Mouse (Mus musculus): ENCODE data around the gene Oscp1. TPM values are rescaled to one million over a fixed set of nuclear protein-coding genes. Genes with fewer than 3 reads are reported as not detected.

Oscp1 gene
- total and polyA plus RNA-seq, 2 experiments from 2014 or later, result 1.4 to 4.2 TPM

GRCm38 (mm10) chr4:126051617-126052016 lies 6.7 kb upstream of the Oscp1 start:
- peaks cover 61% of the 10 kb centered on the region for H3K36me3 ChIP-seq (replicated peaks; ENCODE audit: control insufficient read depth, insufficient read depth, low read length)
- H3K9ac ChIP-seq (replicated peaks; ENCODE audit: low read depth, low read length), result no peak overlapping the region
- no peak for DNase-seq (ENCODE audit: low spot score)
- H3K4me3 ChIP-seq (ENCODE audit: low read depth, low read length), result no peak overlapping the region
- no peak overlapping the region for H3K4me2 ChIP-seq (ENCODE audit: low read depth, low read length)
- no peak overlapping the region for H3K27ac ChIP-seq (ENCODE audit: low read depth)
- H3K27me3 ChIP-seq (ENCODE audit: control insufficient read depth, insufficient read depth, low read length), result no peaks in the 10 kb centered on the region
- WGBS, result 60% methylated on average over 7 of the region's 7 CpGs
- no peak for ATAC-seq (ENCODE audit: insufficient read depth, low read depth)
- TF ChIP-seq EP300 (IDR thresholded peaks at IDR 0.05; ENCODE audit: low read depth) (no peak), CTCF (IDR thresholded peaks at IDR 0.05; ENCODE audit: low read depth) (no peak)
- no peaks in the 10 kb centered on the region for H3K9me3 ChIP-seq (replicated peaks; ENCODE audit: control insufficient read depth, low read length)
- H3K4me1 ChIP-seq (ENCODE audit: control insufficient read depth, insufficient read depth), result peaks cover 11% of the 10 kb centered on the region

- H3K9ac ChIP-seq (replicated peaks; ENCODE audit: low read depth, low read length), result peak overlapping the region; percentile 52
- H3K36me3 ChIP-seq (replicated peaks; ENCODE audit: control insufficient read depth, insufficient read depth, low read length), result peaks cover 32% of the 10 kb centered on the region
- ATAC-seq (ENCODE audit: insufficient read depth, low read depth), result no peak
- DNase-seq (ENCODE audit: low spot score), result no peak
- H3K9me3 ChIP-seq (replicated peaks; ENCODE audit: control insufficient read depth, low read length), result no peaks in the 10 kb centered on the region
- H3K27me3 ChIP-seq (ENCODE audit: control insufficient read depth, insufficient read depth, low read length), result no peaks in the 10 kb centered on the region
- whole genome bisulfite sequencing, result 11% methylated on average over 19 of the region's 19 CpGs
- H3K4me3 ChIP-seq (ENCODE audit: low read depth, low read length), result peak overlapping the region; percentile 63
- TF ChIP-seq EP300 (IDR thresholded peaks at IDR 0.05; ENCODE audit: low read depth) (no peak), CTCF (IDR thresholded peaks at IDR 0.05; ENCODE audit: low read depth) (no peak)
- no peak overlapping the region for H3K27ac ChIP-seq (ENCODE audit: low read depth)
- H3K4me1 ChIP-seq (ENCODE audit: control insufficient read depth, insufficient read depth), result peaks cover 4% of the 10 kb centered on the region; the same call in 1 of the 2 replicates
- H3K4me2 ChIP-seq (ENCODE audit: low read depth, low read length), result peak overlapping the region; percentile 83
Observed at GRCm38 (mm10) chr4:126057207-126058133, 895 bp upstream of the Oscp1 start.

- peak overlapping the region; percentile 63 for H3K4me3 ChIP-seq (ENCODE audit: low read depth, low read length)
- peak overlapping the region; percentile 52 for H3K9ac ChIP-seq (replicated peaks; ENCODE audit: low read depth, low read length)
- H3K27me3 ChIP-seq (ENCODE audit: control insufficient read depth, insufficient read depth, low read length), result no peaks in the 10 kb centered on the region
- 45% methylated on average over 9 of the region's 9 CpGs for whole genome bisulfite sequencing
- peak overlapping the region; percentile 83 for H3K4me2 ChIP-seq (ENCODE audit: low read depth, low read length)
- H3K4me1 ChIP-seq (ENCODE audit: control insufficient read depth, insufficient read depth), result peaks cover 4% of the 10 kb centered on the region; the same call in 1 of the 2 replicates
- TF ChIP-seq EP300 (IDR thresholded peaks at IDR 0.05; ENCODE audit: low read depth) (no peak), CTCF (IDR thresholded peaks at IDR 0.05; ENCODE audit: low read depth) (no peak)
- no peaks in the 10 kb centered on the region for H3K9me3 ChIP-seq (replicated peaks; ENCODE audit: control insufficient read depth, low read length)
- DNase-seq (ENCODE audit: low spot score) (no peak), ATAC-seq (ENCODE audit: insufficient read depth, low read depth) (no peak)
- peaks cover 19% of the 10 kb centered on the region for H3K36me3 ChIP-seq (replicated peaks; ENCODE audit: control insufficient read depth, insufficient read depth, low read length)
- H3K27ac ChIP-seq (ENCODE audit: low read depth), result no peak overlapping the region
Observed at GRCm38 (mm10) chr4:126058997-126059362, 615 bp downstream of the Oscp1 start.

- H3K4me2 ChIP-seq (ENCODE audit: low read depth, low read length), result no peak overlapping the region
- no peak for DNase-seq (ENCODE audit: low spot score)
- ATAC-seq (ENCODE audit: insufficient read depth, low read depth), result no peak
- TF ChIP-seq CTCF (IDR thresholded peaks at IDR 0.05; ENCODE audit: low read depth), result no peak
- no peak for TF ChIP-seq EP300 (IDR thresholded peaks at IDR 0.05; ENCODE audit: low read depth)
- H3K36me3 ChIP-seq (replicated peaks; ENCODE audit: control insufficient read depth, insufficient read depth, low read length), result no peaks in the 10 kb centered on the region
- no peak overlapping the region for H3K27ac ChIP-seq (ENCODE audit: low read depth)
- no peak overlapping the region for H3K9ac ChIP-seq (replicated peaks; ENCODE audit: low read depth, low read length)
- peaks cover 4% of the 10 kb centered on the region; the same call in 1 of the 2 replicates for H3K4me1 ChIP-seq (ENCODE audit: control insufficient read depth, insufficient read depth)
- H3K27me3 ChIP-seq (ENCODE audit: control insufficient read depth, insufficient read depth, low read length), result no peaks in the 10 kb centered on the region
- H3K4me3 ChIP-seq (ENCODE audit: low read depth, low read length), result no peak overlapping the region
- H3K9me3 ChIP-seq (replicated peaks; ENCODE audit: control insufficient read depth, low read length), result no peaks in the 10 kb centered on the region
- WGBS, result 53% methylated on average over 1 of the region's 1 CpGs
Observed at GRCm38 (mm10) chr4:126062856-126063255, 4.5 kb downstream of the Oscp1 start.

GRCm38 (mm10) chr4:126065241-126065640 lies 6.9 kb downstream of the Oscp1 start:
- Histone ChIP-seq H3K4me3 (ENCODE audit: low read depth, low read length) (no peak overlapping the region), H3K4me1 (ENCODE audit: control insufficient read depth, insufficient read depth) (no peaks in the 10 kb centered on the region), H3K4me2 (ENCODE audit: low read depth, low read length) (no peak overlapping the region), H3K36me3 (replicated peaks; ENCODE audit: control insufficient read depth, insufficient read depth, low read length) (no peaks in the 10 kb centered on the region), H3K9me3 (replicated peaks; ENCODE audit: control insufficient read depth, low read length) (no peaks in the 10 kb centered on the region), H3K9ac (replicated peaks; ENCODE audit: low read depth, low read length) (no peak overlapping the region), H3K27ac (ENCODE audit: low read depth) (no peak overlapping the region), H3K27me3 (ENCODE audit: control insufficient read depth, insufficient read depth, low read length) (no peaks in the 10 kb centered on the region)
- 75% methylated on average over 7 of the region's 7 CpGs for WGBS
- ATAC-seq (ENCODE audit: insufficient read depth, low read depth), result no peak
- no peak for DNase-seq (ENCODE audit: low spot score)
- TF ChIP-seq EP300 (IDR thresholded peaks at IDR 0.05; ENCODE audit: low read depth), result no peak
- TF ChIP-seq CTCF (IDR thresholded peaks at IDR 0.05; ENCODE audit: low read depth), result no peak
